Mouse (Mus musculus) forebrain, embryonic 11.5 days (tissue): ENCODE data around the gene Clcf1. TPM values are rescaled to one million over a fixed set of nuclear protein-coding genes. Genes with fewer than 3 reads are reported as not detected.
A peak's percentile ranks its signal among the peaks of the same experiment; 100 is the strongest.

Source experiments
- ATAC-seq: fragments of 200-750 bp; cut with Nextera tagmentation; replicated peaks from 2 replicates; pipeline ENCODE4 v1.8.0; 2017; ENCODE audit warnings: moderate TSS enrichment; ENCODE audit not compliant: low FRiP score
- DNase-seq: peaks from one replicate; pipeline ENCODE4 v3.0.0-alpha.2; 2017; ENCODE audit warnings: low spot score
- H3K27ac ChIP-seq: fragments of 300-500 bp; sonication (generic); 2 replicates; pipeline ENCODE4 v1.5.1; 2014; ENCODE audit warnings: low read depth, low read length
- H3K27me3 ChIP-seq: fragments of 300-500 bp; sonication (generic); 2 replicates; pipeline ENCODE4 v1.6.1; 2014; ENCODE audit warnings: mild to moderate bottlenecking, low read length, mixed read lengths; ENCODE audit not compliant: control insufficient read depth, insufficient read depth
- H3K36me3 ChIP-seq: fragments of 300-500 bp; sonication (generic); 2 replicates; pipeline ENCODE4 v1.6.1; 2014; ENCODE audit warnings: mild to moderate bottlenecking, low read length, moderate library complexity, mixed read lengths; ENCODE audit not compliant: control insufficient read depth, insufficient read depth
- H3K4me1 ChIP-seq: fragments of 300-500 bp; sonication (generic); replicated peaks from 2 replicates; pipeline ENCODE4 v1.6.1; 2014; ENCODE audit warnings: low read length, mixed read lengths; ENCODE audit not compliant: control insufficient read depth, insufficient read depth
- H3K4me2 ChIP-seq: fragments of 300-500 bp; sonication (generic); 2 replicates; pipeline ENCODE4 v1.6.1; 2014; ENCODE audit warnings: low read depth, mild to moderate bottlenecking, low read length, moderate library complexity, mixed read lengths; ENCODE audit not compliant: severe bottlenecking
- H3K4me3 ChIP-seq: fragments of 300-500 bp; sonication (generic); 2 replicates; pipeline ENCODE4 v1.5.1; 2014; ENCODE audit warnings: low read depth, low read length
- H3K9ac ChIP-seq: fragments of 300-500 bp; sonication (generic); 2 replicates; pipeline ENCODE4 v1.6.1; 2014; ENCODE audit warnings: low read length
- H3K9me3 ChIP-seq: fragments of 300-500 bp; sonication (generic); 2 replicates; pipeline ENCODE4 v1.6.1; 2016; ENCODE audit warnings: low read length, mixed read lengths; ENCODE audit not compliant: control insufficient read depth
- WGBS: fragments of 180-500 bp; shearing (Covaris S2); extraction: QIAGEN DNeasy Blood & Tissue Kit; methylation state at CpG from one replicate; pipeline ENCODE4 v1.1.7; 2014; 5-methylcytosine and 5-hydroxymethylcytosine counted together
- polyA plus RNA-seq: library from polyadenylated mRNA; unstranded; fragments of >200 nt; fragmentation: Nextera tagmentation; extraction: Ambion mirVana; gene quantifications from 2 replicates; pipeline ENCODE4 v1.2.1, GENCODE M21; 2014

The Clcf1 gene
- polyA plus RNA-seq, 1 experiment from 2014 or later, result 1.8 TPM

- H3K4me3 ChIP-seq, result no peak within 1 kb of the TSS
- WGBS, result 4% methylated on average over 11 of the region's 11 CpGs
Measured at GRCm38 (mm10) chr19:4175368-4175947, 38.6 kb upstream of the Clcf1 start, which contains the start of gene Carns1. TSS of gene Carns1 (minus strand) at chr19:4175479.

GRCm38 (mm10) chr19:4180411-4180810 lies 33.6 kb upstream of the Clcf1 start:
- Histone ChIP-seq H3K27ac (no peak overlapping the region), H3K36me3 (no peaks in the 10 kb centered on the region), H3K9ac (no peak overlapping the region), H3K9me3 (no peaks in the 10 kb centered on the region), H3K4me1 (peaks cover 6% of the 10 kb centered on the region; the same call in 1 of the 2 replicates), H3K4me2 (no peak overlapping the region), H3K4me3 (no peak overlapping the region), H3K27me3 (no peaks in the 10 kb centered on the region)
- WGBS, result 90% methylated on average over 7 of the region's 7 CpGs
- DNase-seq, result no peak
- no peak for ATAC-seq

More at GRCm38 (mm10) chr19:4175368-4175947, 38.6 kb upstream of the Clcf1 start, which contains the start of gene Carns1:
- Histone ChIP-seq H3K9me3 (no peaks in the 10 kb centered on the region), H3K4me1 (peaks cover 9% of the 10 kb centered on the region; the same call in 1 of the 2 replicates), H3K4me2 (peak within 1 kb of the TSS; percentile 36), H3K27me3 (no peaks in the 10 kb centered on the region), H3K9ac (peak within 1 kb of the TSS; percentile 52), H3K36me3 (no peaks in the 10 kb centered on the region), H3K27ac (no peak within 1 kb of the TSS)
- no peak for DNase-seq
- ATAC-seq, result 0 out of 2 replicates have a peak, but pooled peaks have one; percentile 39

GRCm38 (mm10) chr19:4181892-4182291 lies 32.1 kb upstream of the Clcf1 start:
- ATAC-seq (no peak), DNase-seq (no peak)
- Histone ChIP-seq H3K9me3 (no peaks in the 10 kb centered on the region), H3K27me3 (no peaks in the 10 kb centered on the region), H3K4me3 (no peak overlapping the region), H3K4me1 (no peaks in the 10 kb centered on the region), H3K36me3 (no peaks in the 10 kb centered on the region), H3K27ac (no peak overlapping the region), H3K4me2 (no peak overlapping the region), H3K9ac (no peak overlapping the region)
- WGBS, result 43% methylated on average over 3 of the region's 3 CpGs

DNA sequence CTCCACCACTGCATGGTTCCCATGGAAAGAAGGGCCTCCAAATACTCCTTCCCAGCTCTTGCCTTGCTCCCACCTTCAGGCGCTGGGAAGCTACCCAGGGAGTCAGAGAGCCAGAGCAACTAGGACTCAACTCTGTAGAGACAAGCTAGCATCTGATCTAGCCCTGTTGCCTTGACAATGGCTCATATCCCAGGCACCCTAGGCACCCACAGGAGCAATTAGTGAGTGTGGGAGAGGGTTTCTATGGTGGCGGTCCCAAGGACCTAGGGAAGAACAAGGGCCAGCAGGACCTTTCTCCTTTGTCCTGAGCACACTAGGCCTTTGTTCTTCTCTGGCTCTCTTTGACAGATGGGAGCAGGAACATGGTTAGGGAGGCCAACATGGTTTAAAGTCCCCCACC lies 30.3 kb upstream of the Clcf1 start:
- Histone ChIP-seq H3K4me2 (no peak overlapping the region), H3K36me3 (no peaks in the 10 kb centered on the region), H3K9ac (no peak overlapping the region), H3K4me3 (no peak overlapping the region), H3K27ac (no peak overlapping the region), H3K27me3 (no peaks in the 10 kb centered on the region), H3K4me1 (no peaks in the 10 kb centered on the region), H3K9me3 (no peaks in the 10 kb centered on the region)
- WGBS, result 74% methylated on average over 2 of the region's 2 CpGs
- DNase-seq (no peak), ATAC-seq (no peak)

GRCm38 (mm10) chr19:4184976-4185975 lies 28.8 kb upstream of the Clcf1 start:
- Histone ChIP-seq H3K27me3 (no peaks in the 10 kb centered on the region), H3K4me2 (no peak overlapping the region), H3K9me3 (no peaks in the 10 kb centered on the region), H3K36me3 (no peaks in the 10 kb centered on the region), H3K9ac (no peak overlapping the region), H3K27ac (no peak overlapping the region), H3K4me3 (no peak overlapping the region), H3K4me1 (no peaks in the 10 kb centered on the region)
- ATAC-seq (no peak), DNase-seq (no peak)
- 64% methylated on average over 15 of the region's 15 CpGs for WGBS

- no peak for DNase-seq
- no peak for ATAC-seq
- Histone ChIP-seq H3K4me2 (no peak overlapping the region), H3K27me3 (no peaks in the 10 kb centered on the region), H3K27ac (no peak overlapping the region), H3K4me3 (no peak overlapping the region), H3K9me3 (no peaks in the 10 kb centered on the region), H3K4me1 (0 out of 2 replicates have a peak, but pooled peaks cover 2% of the 10 kb centered on the region), H3K36me3 (no peaks in the 10 kb centered on the region), H3K9ac (no peak overlapping the region)
- WGBS, result 74% methylated on average over 3 of the region's 3 CpGs
Measured at GRCm38 (mm10) chr19:4187303-4187702, 26.7 kb upstream of the Clcf1 start.

DNA sequence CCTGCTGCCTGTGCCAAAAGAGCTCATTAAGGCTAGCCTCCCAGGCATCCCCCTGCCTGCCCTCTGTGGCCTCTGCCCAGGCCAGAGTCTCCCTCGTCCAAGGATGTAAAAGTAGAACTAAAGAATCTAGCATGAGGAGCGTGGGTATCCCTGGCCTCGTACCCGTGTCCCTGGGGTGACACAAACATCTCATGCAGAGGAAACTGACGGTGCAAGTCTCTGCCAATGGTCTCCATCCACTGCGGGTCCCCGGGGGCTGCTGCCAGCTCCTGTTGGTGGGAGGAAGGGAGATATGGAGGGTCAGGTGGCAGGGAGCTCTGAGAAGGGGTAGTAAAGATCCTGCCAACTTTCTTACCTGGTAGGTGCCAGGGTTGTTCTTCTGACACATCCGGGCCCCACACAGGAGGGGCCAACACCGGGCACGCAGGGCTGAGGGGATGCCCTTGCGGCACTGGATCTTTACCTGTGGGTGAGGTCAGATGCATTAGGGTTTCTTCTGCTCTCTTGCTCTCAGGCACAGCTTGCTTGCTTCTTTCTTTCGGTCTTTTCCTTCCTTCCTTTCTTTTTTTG lies 24.9 kb upstream of the Clcf1 start:
- Histone ChIP-seq H3K4me2 (no peak overlapping the region), H3K27ac (no peak overlapping the region), H3K9ac (no peak overlapping the region), H3K27me3 (no peaks in the 10 kb centered on the region), H3K9me3 (no peaks in the 10 kb centered on the region), H3K4me3 (no peak overlapping the region), H3K4me1 (peaks cover 10% of the 10 kb centered on the region), H3K36me3 (peaks cover 2% of the 10 kb centered on the region; the same call in 1 of the 2 replicates)
- ATAC-seq, result no peak
- DNase-seq, result no peak
- 82% methylated on average over 12 of the region's 12 CpGs for WGBS

- Histone ChIP-seq H3K27me3 (no peaks in the 10 kb centered on the region), H3K36me3 (peaks cover 14% of the 10 kb centered on the region), H3K4me2 (peak within 1 kb of the TSS; percentile 93), H3K9ac (peak within 1 kb of the TSS; percentile 97), H3K9me3 (no peaks in the 10 kb centered on the region), H3K27ac (peak within 1 kb of the TSS; percentile 71), H3K4me3 (peak within 1 kb of the TSS; percentile 89), H3K4me1 (peaks cover 10% of the 10 kb centered on the region)
- DNase-seq (no peak), ATAC-seq (no peak)
- 70% methylated on average over 4 of the region's 4 CpGs for WGBS
Measured at GRCm38 (mm10) chr19:4190831-4191334, 23.2 kb upstream of the Clcf1 start, which contains the start of gene Tbc1d10c. TSS of gene Tbc1d10c (minus strand) at chr19:4191284.
